10 mouse cellular contexts compared by ENCODE assay signal in the genomic region with DNA sequence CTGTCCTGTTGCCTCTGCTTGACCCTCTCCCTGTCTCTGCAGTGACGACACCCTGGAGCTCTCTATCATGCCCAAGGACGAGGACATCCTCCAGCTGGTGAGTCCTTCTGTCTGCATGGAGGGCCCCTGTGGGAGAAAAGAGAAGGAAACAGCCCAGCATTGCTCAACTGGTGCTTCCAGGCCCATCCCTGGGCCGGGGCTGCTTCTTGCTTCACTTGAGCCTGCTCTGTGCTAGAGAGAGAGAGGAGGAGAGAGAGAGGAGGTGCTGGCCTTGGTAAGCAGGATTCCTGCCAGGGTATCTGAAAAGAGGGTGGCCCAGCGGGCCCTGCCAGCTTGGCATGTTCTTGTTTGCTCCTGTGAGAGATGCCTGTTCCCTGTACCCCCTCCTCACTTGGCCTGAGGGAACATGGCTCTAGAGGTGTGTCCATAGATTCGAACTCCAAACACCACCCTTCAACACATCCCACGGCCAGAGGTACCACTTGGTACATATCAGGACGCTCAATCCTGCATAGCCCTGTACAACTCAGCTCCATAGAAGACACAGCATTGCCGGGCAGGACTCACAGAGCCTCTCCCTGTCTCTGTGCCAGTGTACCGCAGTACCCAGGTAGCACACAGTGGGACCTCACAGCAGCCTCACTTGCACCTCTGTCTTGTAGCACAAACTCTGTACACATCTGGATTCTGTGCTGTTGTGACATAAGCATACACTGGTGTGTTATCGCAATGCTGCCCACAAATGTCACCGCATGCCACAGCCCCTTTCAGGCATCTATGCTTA. TPM values are rescaled to one million over a fixed set of nuclear protein-coding genes. Genes with fewer than 3 reads are reported as not detected.
DNase-seq lines count a peak whose midpoint lies in the region; ATAC-seq and TF ChIP-seq lines count a peak whose summit lies in the region.
"Had no signal": no experiment of that assay in that cellular context is flagged by ENCODE, and none has a peak within 500 bp of the region (broad histone marks: within the 10 kb centered on the region; RNA-seq: fewer than 3 reads in every experiment).

No protein-coding gene starts in this region.

- TF ChIP-seq CTCF in embryonic fibroblast, embryonic 13.5 days (IDR thresholded peaks at IDR 0.05; ENCODE audit: borderline replicate concordance, insufficient read depth, low read length): no peak
- TF ChIP-seq CTCF in liver, embryonic 14.5 days (IDR thresholded peaks at IDR 0.05; ENCODE audit: low read depth): no peak

- H3K4me3 ChIP-seq in embryonic fibroblast, embryonic 13.5 days (ENCODE audit: insufficient read depth, low read length): no peak overlapping the region
- no peak overlapping the region for H3K4me3 ChIP-seq in liver, embryonic 14.5 days (ENCODE audit: insufficient read depth in 1 of 2, low read depth in 2 of 2, low read length in 2 of 2)
- H3K4me3 ChIP-seq in forebrain, embryonic 15.5 days: no peak overlapping the region

- peak overlapping the region; percentile 76 for H3K27ac ChIP-seq in embryonic fibroblast, embryonic 13.5 days (ENCODE audit: insufficient read depth, low read length)
- H3K27ac ChIP-seq in liver, embryonic 14.5 days: peak overlapping the region; percentile 29; the same call in 1 of the 2 replicates
- H3K27ac ChIP-seq in forebrain, embryonic 15.5 days (replicated peaks): no peak overlapping the region
- H3K27ac ChIP-seq: macrophage had no signal

- TF ChIP-seq POLR2A in embryonic fibroblast, embryonic 13.5 days (IDR thresholded peaks at IDR 0.05; ENCODE audit: low read depth, low read length): no peak

- peak; percentile 97 for DNase-seq in heart, adult 11 months
- DNase-seq in heart, adult 8-10 months (ENCODE audit: low spot score): no peak
- DNase-seq in 416B (ENCODE audit: low read depth): peak; percentile 38
- DNase-seq in liver, embryonic 14.5 days (ENCODE audit: low read depth in 3 of 3, low spot score in 3 of 3): no peak
- no peak for DNase-seq in thymus, postnatal 25 days
- no peak for DNase-seq in c-Kit-positive CD71-positive TER-119-positive erythroid progenitor cells, embryonic 14.5 days (ENCODE audit: low spot score)

- no peak for TF ChIP-seq EP300 in liver, embryonic 14.5 days (IDR thresholded peaks at IDR 0.05; ENCODE audit: low read depth)

- H3K4me1 ChIP-seq in embryonic fibroblast, embryonic 13.5 days (ENCODE audit: control insufficient read depth, insufficient read depth, low read length): peaks cover 12% of the 10 kb centered on the region
- H3K4me1 ChIP-seq in liver, embryonic 14.5 days (replicated peaks; ENCODE audit: control insufficient read depth in 2 of 2, insufficient read depth in 2 of 2, low read length in 1 of 2): peaks cover 48 to 50% of the 10 kb centered on the region in 2 experiments
- peaks cover 46% of the 10 kb centered on the region for H3K4me1 ChIP-seq in forebrain, embryonic 15.5 days

- H3K27me3 ChIP-seq in liver, embryonic 14.5 days (ENCODE audit: control insufficient read depth, insufficient read depth, low read length): no peaks in the 10 kb centered on the region
- H3K27me3 ChIP-seq in forebrain, embryonic 15.5 days: no peaks in the 10 kb centered on the region

- WGBS in liver, embryonic 14.5 days (ENCODE audit: insufficient replicate concordance): 85% methylated on average over 11 of the region's 11 CpGs
- WGBS in forebrain, embryonic 15.5 days: 88% methylated on average over 11 of the region's 11 CpGs

- H3K9me3 ChIP-seq in liver, embryonic 14.5 days (ENCODE audit: control insufficient read depth, low read length): no peaks in the 10 kb centered on the region
- H3K9me3 ChIP-seq in forebrain, embryonic 15.5 days: no peaks in the 10 kb centered on the region

- H3K4me2 ChIP-seq in liver, embryonic 14.5 days (ENCODE audit: low read depth): no peak overlapping the region
- no peak overlapping the region for H3K4me2 ChIP-seq in forebrain, embryonic 15.5 days (replicated peaks)

- ATAC-seq in liver, embryonic 14.5 days (ENCODE audit: insufficient read depth): no peak
- no peak for ATAC-seq in forebrain, embryonic 15.5 days (replicated peaks)

- peaks cover 90% of the 10 kb centered on the region for H3K36me3 ChIP-seq in liver, embryonic 14.5 days (replicated peaks; ENCODE audit: control insufficient read depth, insufficient read depth, low read depth)
- 0 out of 2 replicates have a peak, but pooled peaks cover 3% of the 10 kb centered on the region for H3K36me3 ChIP-seq in forebrain, embryonic 15.5 days

- no peak overlapping the region; the same call in 1 of the 2 replicates for H3K9ac ChIP-seq in liver, embryonic 14.5 days (replicated peaks)
- H3K9ac ChIP-seq in forebrain, embryonic 15.5 days (replicated peaks): no peak overlapping the region

RNA-seq across cellular contexts. Expression of a gene that starts 33.5 kb away (rescaled TPM):
- 10 to 100 TPM; 13.3 to 14.9 (median 14.0) TPM for total RNA-seq in heart, adult 8-10 months (2022)
- 49.2 and 55.7 TPM in 2 replicates for polyA plus RNA-seq in embryonic fibroblast, embryonic 13.5 days (2011; ENCODE audit: insufficient read length, low read depth, missing spikeins)
- polyA plus RNA-seq in liver, embryonic 14.5 days (2012; rRNA removed): 17.5 and 21.2 TPM in 2 replicates
- polyA plus RNA-seq in liver, embryonic 14.5 days (2014; fragmentation: Nextera tagmentation; extraction: Ambion mirVana): 7.3 and 7.9 TPM in 2 replicates
- 7.1 and 8.4 TPM in 2 replicates for polyA plus RNA-seq in forebrain, embryonic 15.5 days (2015; fragmentation: Nextera tagmentation; extraction: Ambion mirVana)

RNA-seq across cellular contexts. Expression of a gene that starts 51.3 kb away (rescaled TPM):
- not detected for total RNA-seq in heart, adult 8-10 months (2022)
- polyA plus RNA-seq in embryonic fibroblast, embryonic 13.5 days (2011; ENCODE audit: insufficient read length, low read depth, missing spikeins): not detected in 2 replicates
- 0.02 TPM in 1 of 2 replicates, not detected in the other for polyA plus RNA-seq in liver, embryonic 14.5 days (2012; rRNA removed)
- not detected in 2 replicates for polyA plus RNA-seq in liver, embryonic 14.5 days (2014; fragmentation: Nextera tagmentation; extraction: Ambion mirVana)
- polyA plus RNA-seq in forebrain, embryonic 15.5 days (2015; fragmentation: Nextera tagmentation; extraction: Ambion mirVana): 1.0 and 1.1 TPM in 2 replicates
- total RNA-seq: gastrocnemius, adult 18-20 months had no signal
- polyA plus RNA-seq: macrophage had no signal

Comparison
In these comparisons a context has a peak if more than half of its experiments do, and no peak if none do; other contexts are left out.
1. DNase-seq: peak in heart, adult 11 months (single experiment) and 416B (single experiment); none in heart, adult 8-10 months (single experiment), liver, embryonic 14.5 days (0 of 3), thymus, postnatal 25 days (single experiment) and c-Kit-positive CD71-positive TER-119-positive erythroid progenitor cells, embryonic 14.5 days (single experiment).